Mouse (Mus musculus) forebrain, embryonic 14.5 days (tissue): ENCODE measurements around the gene Wdr17. TPM values are rescaled to one million over a fixed set of nuclear protein-coding genes. Genes with fewer than 3 reads are reported as not detected.

Experiments
- ATAC-seq: fragments of 200-750 bp; cut with Nextera tagmentation; 2 replicates; pipeline ENCODE4 v1.8.0; 2017; ENCODE audit warnings: mild to moderate bottlenecking, moderate library complexity
- DNase-seq: peaks from one replicate; pipeline ENCODE4 v3.0.0-alpha.2; 2015; ENCODE audit warnings: low spot score
- H3K27ac ChIP-seq: fragments of 300-500 bp; sonication (generic); 2 replicates; pipeline ENCODE4 v1.5.1; 2014; ENCODE audit warnings: low read depth, mild to moderate bottlenecking, control low read depth, low read length, moderate library complexity
- H3K27me3 ChIP-seq: fragments of 300-500 bp; sonication (generic); replicated peaks from 2 replicates; pipeline ENCODE4 v1.6.1; 2014; ENCODE audit warnings: low read length, control low read depth, mixed read lengths; ENCODE audit not compliant: control insufficient read depth, insufficient read depth
- H3K36me3 ChIP-seq: fragments of 300-500 bp; sonication (generic); 2 replicates; pipeline ENCODE4 v1.6.1; 2014; ENCODE audit warnings: low read length, control low read depth; ENCODE audit not compliant: control insufficient read depth, insufficient read depth
- H3K4me1 ChIP-seq: fragments of 300-500 bp; sonication (generic); 2 replicates; pipeline ENCODE4 v1.6.1; 2014; ENCODE audit warnings: antibody characterized with exemption, low read length, control low read depth; ENCODE audit not compliant: control insufficient read depth, insufficient read depth
- H3K4me2 ChIP-seq: fragments of 300-500 bp; sonication (generic); 2 replicates; pipeline ENCODE4 v1.6.1; 2014; ENCODE audit warnings: mild to moderate bottlenecking, control low read depth, low read length
- H3K4me3 ChIP-seq: fragments of 300-500 bp; sonication (generic); 2 replicates; pipeline ENCODE4 v1.5.1; 2014; ENCODE audit warnings: low read depth, low read length, control low read depth
- H3K9ac ChIP-seq: fragments of 300-500 bp; sonication (generic); 2 replicates; pipeline ENCODE4 v1.6.1; 2014; ENCODE audit warnings: mild to moderate bottlenecking, low read length, control low read depth, moderate library complexity
- H3K9me3 ChIP-seq: fragments of 300-500 bp; sonication (generic); replicated peaks from 2 replicates; pipeline ENCODE4 v1.6.1; 2016; ENCODE audit warnings: low read length, control low read depth, mixed read lengths; ENCODE audit not compliant: control insufficient read depth
- WGBS: fragments of 180-500 bp; shearing (Covaris S2); extraction: QIAGEN DNeasy Blood & Tissue Kit; methylation state at CpG from one replicate; pipeline ENCODE4 v1.1.7; 2014; 5-methylcytosine and 5-hydroxymethylcytosine counted together
- polyA plus RNA-seq: library from polyadenylated mRNA; unstranded; fragments of >200 nt; fragmentation: Nextera tagmentation; extraction: Ambion mirVana; gene quantifications from 2 replicates; pipeline ENCODE4 v1.2.1, GENCODE M21; 2014

The Wdr17 gene
- polyA plus RNA-seq, 1 experiment from 2014 or later, result 13.1 TPM

DNA sequence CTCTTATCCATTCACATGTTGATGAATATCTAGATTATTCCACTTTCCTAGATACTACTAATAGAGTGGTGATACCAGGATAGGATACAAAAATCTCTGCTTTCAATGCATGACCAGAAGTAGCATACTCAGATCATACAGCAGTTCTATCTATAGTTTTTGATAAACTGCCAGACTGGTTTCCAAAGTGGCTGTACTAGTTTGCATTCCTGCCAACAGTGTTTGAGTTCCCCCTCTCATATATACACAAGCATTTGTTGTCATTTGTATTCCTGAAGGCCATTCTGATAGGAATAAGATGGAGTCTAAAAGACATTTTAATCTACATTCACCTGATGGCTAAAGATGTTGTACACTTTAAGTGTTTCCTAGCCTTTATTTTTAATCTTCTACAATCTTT, 110.0 kb downstream of the Wdr17 start:
- Histone ChIP-seq H3K27ac (no peak overlapping the region), H3K9me3 (no peaks in the 10 kb centered on the region), H3K36me3 (no peaks in the 10 kb centered on the region), H3K9ac (no peak overlapping the region), H3K4me1 (no peaks in the 10 kb centered on the region), H3K4me3 (no peak overlapping the region), H3K27me3 (no peaks in the 10 kb centered on the region), H3K4me2 (no peak overlapping the region)
- no peak for ATAC-seq
- DNase-seq, result no peak

GRCm38 (mm10) chr8:54776241-54776640, 110.7 kb downstream of the Wdr17 start:
- no peak overlapping the region for H3K9ac ChIP-seq

GRCm38 (mm10) chr8:54757646-54758045, 129.3 kb downstream of the Wdr17 start:
- WGBS, result 87% methylated on average over 1 of the region's 1 CpGs
- Histone ChIP-seq H3K27me3 (no peaks in the 10 kb centered on the region), H3K27ac (no peak overlapping the region), H3K9ac (no peak overlapping the region), H3K4me2 (no peak overlapping the region), H3K9me3 (no peaks in the 10 kb centered on the region), H3K36me3 (no peaks in the 10 kb centered on the region), H3K4me3 (no peak overlapping the region), H3K4me1 (no peaks in the 10 kb centered on the region)
- ATAC-seq (no peak), DNase-seq (no peak)

More at GRCm38 (mm10) chr8:54776241-54776640, 110.7 kb downstream of the Wdr17 start:
- H3K4me2 ChIP-seq, result no peak overlapping the region
- no peaks in the 10 kb centered on the region for H3K4me1 ChIP-seq
- no peak overlapping the region for H3K27ac ChIP-seq
- no peak for DNase-seq
- no peaks in the 10 kb centered on the region for H3K36me3 ChIP-seq
- H3K9me3 ChIP-seq, result no peaks in the 10 kb centered on the region
- no peaks in the 10 kb centered on the region for H3K27me3 ChIP-seq
- H3K4me3 ChIP-seq, result no peak overlapping the region
- no peak for ATAC-seq

- Histone ChIP-seq H3K4me3 (no peak overlapping the region), H3K9me3 (no peaks in the 10 kb centered on the region), H3K27me3 (no peaks in the 10 kb centered on the region), H3K27ac (no peak overlapping the region), H3K36me3 (no peaks in the 10 kb centered on the region), H3K4me2 (no peak overlapping the region), H3K4me1 (no peaks in the 10 kb centered on the region), H3K9ac (no peak overlapping the region)
- peak; percentile 85 for DNase-seq
- WGBS, result 61% methylated on average over 5 of the region's 5 CpGs
- peak; percentile 80; the same call in 1 of the 2 replicates for ATAC-seq
Measured at GRCm38 (mm10) chr8:54736660-54737312, 150.2 kb downstream of the Wdr17 start.

GRCm38 (mm10) chr8:54724668-54725035, 162.3 kb downstream of the Wdr17 start:
- peak overlapping the region; percentile 33 for H3K9ac ChIP-seq
- ATAC-seq (peak; percentile 35), DNase-seq (no peak)
- H3K27me3 ChIP-seq, result no peaks in the 10 kb centered on the region
- H3K4me3 ChIP-seq, result peak overlapping the region; percentile 52
- H3K9me3 ChIP-seq, result no peaks in the 10 kb centered on the region
- H3K36me3 ChIP-seq, result no peaks in the 10 kb centered on the region
- H3K4me1 ChIP-seq, result 0 out of 2 replicates have a peak, but pooled peaks cover 4% of the 10 kb centered on the region
- H3K4me2 ChIP-seq, result peak overlapping the region; percentile 73
- H3K27ac ChIP-seq, result no peak overlapping the region
- WGBS, result 21% methylated on average over 8 of the region's 8 CpGs

DNA sequence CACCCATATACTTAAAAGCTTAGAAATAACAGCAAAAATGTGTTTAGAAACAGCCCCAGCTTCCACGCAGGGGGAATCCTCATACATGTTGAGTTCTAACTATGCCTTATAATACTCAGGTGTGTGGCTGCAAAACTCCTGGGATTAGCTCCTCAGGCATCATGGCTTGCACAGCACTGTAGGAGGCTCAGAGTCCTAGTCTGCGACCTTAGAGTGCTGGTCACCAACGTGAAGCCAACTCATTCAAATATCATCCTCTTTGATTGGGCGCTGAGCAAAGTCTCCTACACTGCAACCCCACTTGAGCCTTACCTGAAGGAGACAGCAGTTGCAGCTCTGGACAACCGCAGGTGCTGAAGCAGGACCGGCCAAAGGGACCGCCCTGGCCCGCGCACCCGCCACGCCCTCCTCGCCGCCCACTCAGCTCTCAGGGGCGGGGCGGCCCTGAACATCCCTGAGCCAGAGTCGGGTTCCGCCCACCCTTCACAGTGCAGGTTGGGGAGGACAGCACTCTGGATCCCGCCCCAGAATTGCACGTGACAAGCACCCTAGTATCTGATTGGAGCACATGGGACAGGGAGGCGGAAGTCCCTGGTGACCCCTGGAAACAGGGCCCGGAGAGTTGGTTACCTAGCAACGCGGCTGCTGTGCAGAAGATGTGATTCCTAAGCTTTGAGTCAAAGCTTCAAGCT, 162.9 kb downstream of the Wdr17 start:
- Histone ChIP-seq H3K4me2 (peak overlapping the region; percentile 73), H3K36me3 (no peaks in the 10 kb centered on the region), H3K4me3 (peak overlapping the region; percentile 52), H3K27ac (no peak overlapping the region), H3K4me1 (0 out of 2 replicates have a peak, but pooled peaks cover 4% of the 10 kb centered on the region), H3K27me3 (no peaks in the 10 kb centered on the region), H3K9me3 (no peaks in the 10 kb centered on the region), H3K9ac (peak overlapping the region; percentile 54)
- ATAC-seq (peak; percentile 100), DNase-seq (peak; percentile 97)
- WGBS, result 1% methylated on average over 23 of the region's 23 CpGs

- DNase-seq, result no peak
- Histone ChIP-seq H3K4me2 (no peak overlapping the region), H3K9me3 (no peaks in the 10 kb centered on the region), H3K9ac (no peak overlapping the region), H3K4me3 (no peak overlapping the region), H3K36me3 (no peaks in the 10 kb centered on the region), H3K4me1 (no peaks in the 10 kb centered on the region), H3K27me3 (no peaks in the 10 kb centered on the region), H3K27ac (no peak overlapping the region)
- ATAC-seq, result no peak
- WGBS, result 77% methylated on average over 4 of the region's 4 CpGs
Measured at GRCm38 (mm10) chr8:54718515-54718914, 168.5 kb downstream of the Wdr17 start.

- H3K27ac ChIP-seq, result no peak overlapping the region
- DNase-seq (peak; percentile 48), ATAC-seq (no peak)
- 31% methylated on average over 2 of the region's 2 CpGs for WGBS
- H3K27me3 ChIP-seq, result no peaks in the 10 kb centered on the region
- no peak overlapping the region for H3K4me2 ChIP-seq
- H3K4me3 ChIP-seq, result no peak overlapping the region
- no peaks in the 10 kb centered on the region for H3K9me3 ChIP-seq
- no peaks in the 10 kb centered on the region for H3K4me1 ChIP-seq
- no peak overlapping the region for H3K9ac ChIP-seq
- H3K36me3 ChIP-seq, result no peaks in the 10 kb centered on the region
Measured at GRCm38 (mm10) chr8:54705743-54706142, 181.2 kb downstream of the Wdr17 start.

DNA sequence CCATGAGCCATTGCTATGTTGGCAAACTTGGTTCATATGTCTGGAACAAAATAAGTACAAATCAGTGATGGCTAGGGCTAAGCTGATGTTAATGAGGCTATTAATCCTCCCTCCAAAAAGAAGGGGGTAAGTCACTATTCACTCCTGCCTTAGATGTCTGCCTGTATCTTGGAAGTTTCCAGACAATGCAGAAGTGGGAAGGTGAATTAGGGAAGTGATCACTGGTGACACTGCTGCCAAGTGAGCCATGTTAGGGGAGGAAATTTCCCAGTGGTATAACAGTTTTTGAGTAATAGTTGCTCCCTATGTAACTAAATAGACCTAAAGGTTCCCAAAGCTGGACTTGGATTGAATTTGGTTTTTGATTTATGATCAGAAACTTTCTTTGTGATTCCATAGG, 215.2 kb downstream of the Wdr17 start:
- ATAC-seq (no peak), DNase-seq (no peak)
- no peaks in the 10 kb centered on the region for H3K36me3 ChIP-seq
- H3K27ac ChIP-seq, result no peak overlapping the region
- H3K4me2 ChIP-seq, result no peak overlapping the region
- no peak overlapping the region for H3K9ac ChIP-seq
- H3K9me3 ChIP-seq, result no peaks in the 10 kb centered on the region
- H3K4me3 ChIP-seq, result no peak overlapping the region
- H3K4me1 ChIP-seq, result no peaks in the 10 kb centered on the region
- no peaks in the 10 kb centered on the region for H3K27me3 ChIP-seq
